Mouse (Mus musculus): ENCODE data around the gene Olfr58. TPM values are rescaled to one million over a fixed set of nuclear protein-coding genes. Genes with fewer than 3 reads are reported as not detected.

Olfr58 gene
- total RNA-seq (2023), result not detected

GRCm38 (mm10) chr9:19779983-19780382 lies at the start of gene Olfr58:
Gene Olfr58 (plus strand): TSS chr9:19780283.

DNA sequence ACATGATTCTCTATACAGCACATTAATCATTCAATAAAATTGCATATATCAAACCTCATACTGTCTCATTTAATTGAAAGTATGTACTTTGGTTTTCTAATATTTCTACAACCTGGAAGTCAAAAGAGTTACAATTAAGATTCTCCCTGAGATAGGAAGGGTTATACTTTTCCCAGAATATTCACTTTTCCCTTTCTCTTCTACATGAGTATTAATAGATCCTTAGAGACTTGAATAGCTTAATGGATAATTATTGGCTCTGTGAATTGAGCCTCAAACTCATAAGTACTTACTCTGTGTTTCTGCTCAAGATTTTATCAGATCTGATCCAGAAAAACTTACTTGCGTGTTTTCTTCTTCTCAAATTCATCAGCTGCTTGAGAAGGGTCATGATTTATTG lies 24.5 kb downstream of the Olfr58 start, which contains the start of gene Olfr859:
Gene Olfr859, plus strand, starts transcription at position 301 of the 400 bp plus-strand sequence.

Other genes with a start within 250 kb of the Olfr58 start
- not detected for gene Olfr853, start 239.2 kb upstream of the Olfr58 start, total RNA-seq (2023)
- not detected for gene Olfr854, start 212.9 kb upstream of the Olfr58 start, total RNA-seq (2023)
- gene Olfr855, start 197.7 kb upstream of the Olfr58 start, total RNA-seq (2023), result not detected
- gene Zfp317, start 158.2 kb upstream of the Olfr58 start, total RNA-seq (2023), result 1 to 10 TPM; 7.5 to 8.6 TPM
- not detected for gene Olfr857, start 70.8 kb upstream of the Olfr58 start, total RNA-seq (2023)
- not detected for gene Olfr859, start 24.6 kb downstream of the Olfr58 start, total RNA-seq (2023)
- not detected for gene Olfr860, start 69.5 kb downstream of the Olfr58 start, total RNA-seq (2023)
- gene Olfr862, start 107.7 kb downstream of the Olfr58 start, total RNA-seq (2023), result not detected
- not detected for gene Olfr77, start 136.6 kb downstream of the Olfr58 start, total RNA-seq (2023)
- not detected for gene Olfr866, start 247.8 kb downstream of the Olfr58 start, total RNA-seq (2023)

Data from neutrophil, adult 83 days (primary cell).